8 mouse cellular contexts compared by ENCODE assay signal in genomic region chr6:118379451-118380167, GRCm38 (mm10). TPM values are rescaled to one million over a fixed set of nuclear protein-coding genes. Genes with fewer than 3 reads are reported as not detected.
DNase-seq lines count a peak whose midpoint lies in the region; ATAC-seq and TF ChIP-seq lines count a peak whose summit lies in the region.

No protein-coding gene starts in this region.

- no peaks in the 10 kb centered on the region for H3K79me2 ChIP-seq in heart, adult 2 months (replicated peaks; ENCODE audit: control insufficient read depth, insufficient read depth, low read length)

- no peak overlapping the region for H3K9ac ChIP-seq in heart, adult 2 months (ENCODE audit: low read depth, low read length)
- H3K9ac ChIP-seq in kidney, embryonic 15.5 days, result no peak overlapping the region
- no peak overlapping the region for H3K9ac ChIP-seq in limb, embryonic 15.5 days
- H3K9ac ChIP-seq in stomach, postnatal 0 days (ENCODE audit: low read length), result no peak overlapping the region

- peak overlapping the region; percentile 21; the same call in 1 of the 2 replicates for H3K4me3 ChIP-seq in embryonic facial prominence, embryonic 10.5 days
- no peak overlapping the region for H3K4me3 ChIP-seq in heart, adult 2 months
- H3K4me3 ChIP-seq in kidney, embryonic 15.5 days (replicated peaks), result no peak overlapping the region; the same call in 1 of the 2 replicates
- no peak overlapping the region for H3K4me3 ChIP-seq in limb, embryonic 15.5 days
- no peak overlapping the region for H3K4me3 ChIP-seq in stomach, postnatal 0 days (ENCODE audit: low read depth, low read length)

- H3K4me2 ChIP-seq in kidney, embryonic 15.5 days, result peak overlapping the region; percentile 40; the same call in 1 of the 2 replicates
- peak overlapping the region; percentile 6; the same call in 1 of the 2 replicates for H3K4me2 ChIP-seq in limb, embryonic 15.5 days
- H3K4me2 ChIP-seq in stomach, postnatal 0 days (replicated peaks; ENCODE audit: low read depth), result no peak overlapping the region

- no peaks in the 10 kb centered on the region for H3K9me3 ChIP-seq in embryonic facial prominence, embryonic 10.5 days
- no peaks in the 10 kb centered on the region for H3K9me3 ChIP-seq in kidney, embryonic 15.5 days (replicated peaks)
- no peaks in the 10 kb centered on the region for H3K9me3 ChIP-seq in limb, embryonic 15.5 days
- H3K9me3 ChIP-seq in stomach, postnatal 0 days (ENCODE audit: control insufficient read depth, low read length), result no peaks in the 10 kb centered on the region

- 35% methylated on average over 20 of the region's 20 CpGs for WGBS in embryonic facial prominence, embryonic 10.5 days
- 33% methylated on average over 20 of the region's 20 CpGs for WGBS in heart, adult 2 months
- 35% methylated on average over 20 of the region's 20 CpGs for WGBS in kidney, embryonic 15.5 days
- 30% methylated on average over 20 of the region's 20 CpGs for WGBS in limb, embryonic 15.5 days
- 29% methylated on average over 20 of the region's 20 CpGs for WGBS in stomach, postnatal 0 days

- H3K27me3 ChIP-seq in embryonic facial prominence, embryonic 10.5 days (replicated peaks; ENCODE audit: low read depth, poor library complexity, severe bottlenecking), result peaks cover 17% of the 10 kb centered on the region
- peaks cover 2% of the 10 kb centered on the region for H3K27me3 ChIP-seq in heart, adult 2 months (ENCODE audit: control insufficient read depth, insufficient read depth, low read length)
- 0 out of 2 replicates have a peak, but pooled peaks cover 7% of the 10 kb centered on the region for H3K27me3 ChIP-seq in kidney, embryonic 15.5 days
- H3K27me3 ChIP-seq in limb, embryonic 15.5 days, result peaks cover 13% of the 10 kb centered on the region
- no peaks in the 10 kb centered on the region; the same call in 1 of the 2 replicates for H3K27me3 ChIP-seq in stomach, postnatal 0 days (ENCODE audit: control insufficient read depth, insufficient read depth, low read length)

- ATAC-seq in kidney, embryonic 15.5 days (replicated peaks; ENCODE audit: low FRiP score), result peak; percentile 61; the same call in 1 of the 2 replicates
- 0 out of 2 replicates have a peak, but pooled peaks have one; percentile 40 for ATAC-seq in limb, embryonic 15.5 days (ENCODE audit: insufficient number of reproducible peaks, low FRiP score, low TSS enrichment, low read depth)
- peak; percentile 36 for ATAC-seq in stomach, postnatal 0 days (ENCODE audit: low FRiP score, low TSS enrichment)

- TF ChIP-seq EP300 in heart, adult 2 months (IDR thresholded peaks at IDR 0.05; ENCODE audit: insufficient read depth, low read depth, low read length), result 0 out of 2 replicates have a peak, but pooled peaks have one; percentile 29
- no peak for TF ChIP-seq EP300 in stomach, postnatal 0 days (optimal IDR thresholded peaks at IDR 0.05)

- intact Hi-C loops in heart, adult 2 months (cut with DNase I), result loop anchor here (2.0 kb wide), 1 partner anchor 201 kb away; no protein-coding TSS in a partner anchor

- TF ChIP-seq POLR2A in heart, adult 2 months (IDR thresholded peaks at IDR 0.05; ENCODE audit: insufficient read depth, low read depth, low read length), result no peak

- peak; percentile 96 for TF ChIP-seq CTCF in heart, adult 2 months (IDR thresholded peaks at IDR 0.05)
- TF ChIP-seq CTCF in stomach, postnatal 0 days (IDR thresholded peaks at IDR 0.05; ENCODE audit: low read depth), result peak; percentile 91

- no peak overlapping the region for H3K27ac ChIP-seq in embryonic facial prominence, embryonic 10.5 days (replicated peaks)
- no peak overlapping the region for H3K27ac ChIP-seq in heart, adult 2 months
- H3K27ac ChIP-seq in kidney, embryonic 15.5 days, result no peak overlapping the region
- no peak overlapping the region for H3K27ac ChIP-seq in limb, embryonic 15.5 days
- no peak overlapping the region for H3K27ac ChIP-seq in stomach, postnatal 0 days (replicated peaks)

- peaks cover 33% of the 10 kb centered on the region for H3K4me1 ChIP-seq in embryonic facial prominence, embryonic 10.5 days
- peaks cover 1% of the 10 kb centered on the region; the same call in 1 of the 2 replicates for H3K4me1 ChIP-seq in heart, adult 2 months (ENCODE audit: control insufficient read depth, insufficient read depth, low read length)
- H3K4me1 ChIP-seq in kidney, embryonic 15.5 days, result peaks cover 5% of the 10 kb centered on the region
- H3K4me1 ChIP-seq in limb, embryonic 15.5 days, result peaks cover 10% of the 10 kb centered on the region
- H3K4me1 ChIP-seq in stomach, postnatal 0 days (replicated peaks; ENCODE audit: control insufficient read depth, insufficient read depth), result no peaks in the 10 kb centered on the region

- DNase-seq in 416B (ENCODE audit: low read depth), result peak; percentile 58
- DNase-seq in adipocyte (ENCODE audit: low spot score), result peak; percentile 58
- peak; percentile 87 for DNase-seq in embryonic facial prominence, embryonic 10.5 days (ENCODE audit: low spot score)
- DNase-seq in heart, adult 2 months, result peak; percentile 44 to 80
- DNase-seq in naive thymus-derived CD4-positive, alpha-beta T cell, adult 2 months (ENCODE audit: low read depth), result peak; percentile 63
- peak; percentile 73 for DNase-seq in stomach, postnatal 0 days (ENCODE audit: low spot score)

- peaks cover 26% of the 10 kb centered on the region for H3K36me3 ChIP-seq in embryonic facial prominence, embryonic 10.5 days (replicated peaks)
- no peaks in the 10 kb centered on the region for H3K36me3 ChIP-seq in heart, adult 2 months (ENCODE audit: control insufficient read depth, insufficient read depth, low read length)
- peaks cover 29% of the 10 kb centered on the region for H3K36me3 ChIP-seq in kidney, embryonic 15.5 days
- H3K36me3 ChIP-seq in limb, embryonic 15.5 days, result peaks cover 24% of the 10 kb centered on the region
- 0 out of 2 replicates have a peak, but pooled peaks cover 5% of the 10 kb centered on the region for H3K36me3 ChIP-seq in stomach, postnatal 0 days (ENCODE audit: control insufficient read depth, insufficient read depth, low read length)

RNA-seq across cellular contexts. Expression of gene Bms1, which starts 39.7 kb away (rescaled TPM):
- polyA plus RNA-seq in embryonic facial prominence, embryonic 10.5 days (2016; fragmentation: Nextera tagmentation; extraction: Ambion mirVana), result 54.7 and 57.0 TPM in 2 replicates
- 10 to 100 TPM; 19.3 to 22.4 TPM for total RNA-seq in heart, adult 2 months (2021)
- 3.9 and 7.0 TPM in 2 replicates for polyA plus RNA-seq in heart, adult 2 months (2012; rRNA removed)
- polyA plus RNA-seq in kidney, embryonic 15.5 days (2015; fragmentation: Nextera tagmentation; extraction: Ambion mirVana), result 38.9 and 41.1 TPM in 2 replicates
- polyA plus RNA-seq in limb, embryonic 15.5 days (2015; fragmentation: Nextera tagmentation; extraction: Ambion mirVana), result 32.3 and 33.9 TPM in 2 replicates
- polyA plus RNA-seq in stomach, postnatal 0 days (2015; fragmentation: Nextera tagmentation; extraction: Ambion mirVana), result 9.6 and 11.1 TPM in 2 replicates
